Mouse (Mus musculus) hindbrain, embryonic 12.5 days (tissue): ENCODE measurements at regions not wholly inside any gene's neighbourhood (a gene's known extent, or its start where the extent isn't known, plus 50 kb on each side); places are given as distances from the start of the nearest gene placed in this dataset.

Experiments
- ATAC-seq: fragments of 200-750 bp; cut with Nextera tagmentation; 2 replicates; pipeline ENCODE4 v1.8.0; 2017; ENCODE audit warnings: moderate TSS enrichment; ENCODE audit not compliant: low FRiP score
- H3K27ac ChIP-seq: fragments of 300-500 bp; sonication (generic); 2 replicates; pipeline ENCODE4 v1.5.1; 2016; ENCODE audit warnings: mild to moderate bottlenecking
- H3K27me3 ChIP-seq: fragments of 300-500 bp; sonication (generic); 2 replicates; pipeline ENCODE4 v1.6.1; 2016; ENCODE audit warnings: mild to moderate bottlenecking
- H3K36me3 ChIP-seq: fragments of 300-500 bp; sonication (generic); 2 replicates; pipeline ENCODE4 v1.6.1; 2016; ENCODE audit warnings: mild to moderate bottlenecking
- H3K4me1 ChIP-seq: fragments of 300-500 bp; sonication (generic); 2 replicates; pipeline ENCODE4 v1.6.1; 2016
- H3K4me2 ChIP-seq: fragments of 300-500 bp; sonication (generic); replicated peaks from 2 replicates; pipeline ENCODE4 v1.6.1; 2016; ENCODE audit warnings: mild to moderate bottlenecking
- H3K4me3 ChIP-seq: fragments of 300-500 bp; sonication (generic); 2 replicates; pipeline ENCODE4 v1.5.1; 2016; ENCODE audit warnings: mild to moderate bottlenecking
- H3K9ac ChIP-seq: fragments of 300-500 bp; sonication (generic); 2 replicates; pipeline ENCODE4 v1.6.1; 2016; ENCODE audit warnings: mild to moderate bottlenecking, moderate library complexity
- H3K9me3 ChIP-seq: fragments of 300-500 bp; sonication (generic); replicated peaks from 2 replicates; pipeline ENCODE4 v1.6.1; 2016; ENCODE audit warnings: mild to moderate bottlenecking
- WGBS: fragments of 180-500 bp; shearing (Covaris S2); methylation state at CpG from one replicate; pipeline ENCODE4 v1.1.7; 2016; 5-methylcytosine and 5-hydroxymethylcytosine counted together

- Histone ChIP-seq H3K4me3 (no peak overlapping the region), H3K4me1 (peaks cover 2% of the 10 kb centered on the region; the same call in 1 of the 2 replicates), H3K36me3 (no peaks in the 10 kb centered on the region), H3K4me2 (no peak overlapping the region), H3K27ac (no peak overlapping the region), H3K9me3 (no peaks in the 10 kb centered on the region), H3K9ac (no peak overlapping the region), H3K27me3 (no peaks in the 10 kb centered on the region)
- ATAC-seq: peak; percentile 88
- 47% methylated on average over 2 of the region's 2 CpGs for WGBS
Observed at GRCm38 (mm10) chr6:81760181-81760580, 163.3 kb upstream of the Gcfc2 start.

GRCm38 (mm10) chr6:81765831-81766230, 157.6 kb upstream of the Gcfc2 start:
- Histone ChIP-seq H3K36me3 (no peaks in the 10 kb centered on the region), H3K4me3 (no peak overlapping the region), H3K27me3 (no peaks in the 10 kb centered on the region), H3K9ac (no peak overlapping the region), H3K4me1 (peaks cover 2% of the 10 kb centered on the region; the same call in 1 of the 2 replicates), H3K4me2 (no peak overlapping the region), H3K9me3 (no peaks in the 10 kb centered on the region), H3K27ac (no peak overlapping the region)
- ATAC-seq: no peak
- 92% methylated on average over 7 of the region's 7 CpGs for WGBS

- Histone ChIP-seq H3K36me3 (no peaks in the 10 kb centered on the region), H3K4me1 (peaks cover 2% of the 10 kb centered on the region; the same call in 1 of the 2 replicates), H3K9me3 (no peaks in the 10 kb centered on the region), H3K27ac (no peak overlapping the region), H3K27me3 (no peaks in the 10 kb centered on the region), H3K4me3 (no peak overlapping the region), H3K9ac (no peak overlapping the region), H3K4me2 (no peak overlapping the region)
- ATAC-seq: no peak
- 87% methylated on average over 4 of the region's 4 CpGs for WGBS
Observed at GRCm38 (mm10) chr6:81766800-81767199, 156.7 kb upstream of the Gcfc2 start.

- 55% methylated on average over 5 of the region's 5 CpGs for WGBS
Observed at GRCm38 (mm10) chr6:81768669-81769537, 154.6 kb upstream of the Gcfc2 start.

GRCm38 (mm10) chr6:81770301-81770700, 153.2 kb upstream of the Gcfc2 start:
- H3K27me3 ChIP-seq: no peaks in the 10 kb centered on the region
- no peak for ATAC-seq
- H3K4me3 ChIP-seq: no peak overlapping the region
- no peak overlapping the region for H3K27ac ChIP-seq
- no peak overlapping the region for H3K4me2 ChIP-seq
- 82% methylated on average over 3 of the region's 3 CpGs for WGBS
- no peaks in the 10 kb centered on the region for H3K36me3 ChIP-seq
- H3K9ac ChIP-seq: no peak overlapping the region
- H3K9me3 ChIP-seq: no peaks in the 10 kb centered on the region
- H3K4me1 ChIP-seq: peaks cover 2% of the 10 kb centered on the region; the same call in 1 of the 2 replicates

More at GRCm38 (mm10) chr6:81768669-81769537, 154.6 kb upstream of the Gcfc2 start:
- Histone ChIP-seq H3K9ac (no peak overlapping the region), H3K4me1 (peaks cover 2% of the 10 kb centered on the region; the same call in 1 of the 2 replicates), H3K4me2 (no peak overlapping the region), H3K9me3 (no peaks in the 10 kb centered on the region), H3K4me3 (no peak overlapping the region), H3K27ac (no peak overlapping the region), H3K36me3 (no peaks in the 10 kb centered on the region), H3K27me3 (no peaks in the 10 kb centered on the region)
- ATAC-seq: peak; percentile 68

- Histone ChIP-seq H3K27ac (no peak overlapping the region), H3K9ac (no peak overlapping the region), H3K4me2 (no peak overlapping the region), H3K9me3 (no peaks in the 10 kb centered on the region), H3K27me3 (no peaks in the 10 kb centered on the region), H3K4me3 (no peak overlapping the region), H3K4me1 (peaks cover 2% of the 10 kb centered on the region; the same call in 1 of the 2 replicates), H3K36me3 (no peaks in the 10 kb centered on the region)
- no peak for ATAC-seq
Observed at GRCm38 (mm10) chr6:81771862-81772261, 151.6 kb upstream of the Gcfc2 start.

- no peaks in the 10 kb centered on the region for H3K27me3 ChIP-seq
- H3K4me2 ChIP-seq: no peak overlapping the region
- H3K27ac ChIP-seq: no peak overlapping the region
- H3K4me3 ChIP-seq: no peak overlapping the region
- ATAC-seq: no peak
- no peak overlapping the region for H3K9ac ChIP-seq
- H3K36me3 ChIP-seq: no peaks in the 10 kb centered on the region
- 93% methylated on average over 5 of the region's 5 CpGs for WGBS
- H3K4me1 ChIP-seq: no peaks in the 10 kb centered on the region
- no peaks in the 10 kb centered on the region for H3K9me3 ChIP-seq
Observed at GRCm38 (mm10) chr6:81782131-81782530, 141.3 kb upstream of the Gcfc2 start.

- no peaks in the 10 kb centered on the region for H3K36me3 ChIP-seq
- no peak overlapping the region for H3K9ac ChIP-seq
- H3K27ac ChIP-seq: no peak overlapping the region
- no peak for ATAC-seq
- no peaks in the 10 kb centered on the region for H3K4me1 ChIP-seq
- no peak overlapping the region for H3K4me3 ChIP-seq
- no peaks in the 10 kb centered on the region for H3K9me3 ChIP-seq
- H3K4me2 ChIP-seq: no peak overlapping the region
- H3K27me3 ChIP-seq: no peaks in the 10 kb centered on the region
- whole genome bisulfite sequencing: 88% methylated on average over 8 of the region's 8 CpGs
Observed at GRCm38 (mm10) chr6:81782815-81783435, 140.5 kb upstream of the Gcfc2 start.

GRCm38 (mm10) chr6:81795281-81795680, 128.2 kb upstream of the Gcfc2 start:
- no peaks in the 10 kb centered on the region for H3K36me3 ChIP-seq

GRCm38 (mm10) chr6:81800822-81801221, 122.6 kb upstream of the Gcfc2 start:
- Histone ChIP-seq H3K27ac (no peak overlapping the region), H3K4me3 (no peak overlapping the region), H3K9me3 (no peaks in the 10 kb centered on the region), H3K9ac (no peak overlapping the region), H3K4me1 (peaks cover 4% of the 10 kb centered on the region; the same call in 1 of the 2 replicates), H3K4me2 (no peak overlapping the region), H3K36me3 (no peaks in the 10 kb centered on the region), H3K27me3 (no peaks in the 10 kb centered on the region)
- 88% methylated on average over 3 of the region's 3 CpGs for WGBS
- no peak for ATAC-seq

More at GRCm38 (mm10) chr6:81795281-81795680, 128.2 kb upstream of the Gcfc2 start:
- no peak overlapping the region for H3K4me3 ChIP-seq
- no peaks in the 10 kb centered on the region for H3K4me1 ChIP-seq
- no peaks in the 10 kb centered on the region for H3K27me3 ChIP-seq
- ATAC-seq: no peak
- WGBS: 84% methylated on average over 6 of the region's 6 CpGs
- no peak overlapping the region for H3K4me2 ChIP-seq
- no peaks in the 10 kb centered on the region for H3K9me3 ChIP-seq
- H3K9ac ChIP-seq: no peak overlapping the region
- no peak overlapping the region for H3K27ac ChIP-seq

GRCm38 (mm10) chr6:81801804-81802203, 121.7 kb upstream of the Gcfc2 start:
- Histone ChIP-seq H3K36me3 (no peaks in the 10 kb centered on the region), H3K27me3 (no peaks in the 10 kb centered on the region), H3K4me2 (no peak overlapping the region), H3K4me1 (peaks cover 5% of the 10 kb centered on the region; the same call in 1 of the 2 replicates), H3K9me3 (no peaks in the 10 kb centered on the region), H3K4me3 (no peak overlapping the region), H3K27ac (no peak overlapping the region), H3K9ac (no peak overlapping the region)
- 85% methylated on average over 3 of the region's 3 CpGs for WGBS
- ATAC-seq: no peak

- peak; percentile 40; the same call in 1 of the 2 replicates for ATAC-seq
- no peak overlapping the region for H3K4me2 ChIP-seq
- no peak overlapping the region for H3K9ac ChIP-seq
- H3K4me1 ChIP-seq: peaks cover 5% of the 10 kb centered on the region; the same call in 1 of the 2 replicates
- H3K9me3 ChIP-seq: no peaks in the 10 kb centered on the region
- WGBS: 90% methylated on average over 11 of the region's 11 CpGs
- H3K27ac ChIP-seq: no peak overlapping the region
- H3K27me3 ChIP-seq: no peaks in the 10 kb centered on the region
- H3K36me3 ChIP-seq: no peaks in the 10 kb centered on the region
- H3K4me3 ChIP-seq: no peak overlapping the region
Observed at GRCm38 (mm10) chr6:81805942-81806341, 117.5 kb upstream of the Gcfc2 start.
